Mouse (Mus musculus) ES-Bruce4 (cell line): ENCODE results near the gene 1700069L16Rik.

ENCODE experiments used
- CTCF ChIP-seq: IDR thresholded peaks from one replicate; pipeline ENCODE4 v1.8.1; 2011; ENCODE audit warnings: low read depth, low read length
- POLR2A ChIP-seq: IDR thresholded peaks from one replicate; pipeline ENCODE4 v1.8.1; 2011; ENCODE audit warnings: low read length; ENCODE audit not compliant: insufficient read depth

DNA sequence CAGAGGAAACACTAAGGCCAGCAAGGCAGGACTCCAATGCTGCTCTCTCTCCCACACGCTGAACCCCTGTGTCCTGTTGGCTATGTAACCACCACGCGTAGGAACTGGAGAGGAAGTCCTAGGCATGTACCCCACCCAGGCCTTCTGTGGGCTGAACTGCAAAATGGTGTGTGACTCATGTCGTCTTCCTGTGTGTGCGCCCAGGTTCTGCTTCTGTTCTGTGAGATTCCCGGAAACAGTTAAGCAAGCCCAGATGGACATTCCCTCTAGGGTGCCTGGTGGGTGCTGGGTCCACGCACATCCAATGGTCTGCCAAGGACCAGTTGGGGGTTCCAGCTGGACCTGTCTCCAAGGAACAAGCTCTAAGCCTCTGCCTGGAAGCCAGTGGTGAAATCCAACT lies 52.1 kb downstream of the 1700069L16Rik start:
- TF ChIP-seq CTCF (no peak), POLR2A (no peak)
